In genomic region chr7:66477475-66477874, GRCm38 (mm10) we compare ENCODE assay signal across 12 mouse cellular contexts. TPM values are rescaled to one million over a fixed set of nuclear protein-coding genes. Genes with fewer than 3 reads are reported as not detected.
DNase-seq lines count a peak whose midpoint lies in the region; ATAC-seq and TF ChIP-seq lines count a peak whose summit lies in the region.
"Had no signal": no experiment of that assay in that cellular context is flagged by ENCODE, and none has a peak within 500 bp of the region (broad histone marks: within the 10 kb centered on the region; RNA-seq: fewer than 3 reads in every experiment).

No protein-coding gene starts in this region.

- H3K9me3 ChIP-seq in hindbrain, embryonic 11.5 days (ENCODE audit: control insufficient read depth, low read length): no peaks in the 10 kb centered on the region
- H3K9me3 ChIP-seq in hindbrain, embryonic 13.5 days: no peaks in the 10 kb centered on the region
- no peaks in the 10 kb centered on the region for H3K9me3 ChIP-seq in embryonic facial prominence, embryonic 14.5 days (ENCODE audit: control insufficient read depth, low read length)
- H3K9me3 ChIP-seq: limb, embryonic 15.5 days; neural tube, embryonic 12.5 days had no signal

- no peaks in the 10 kb centered on the region for H3K36me3 ChIP-seq in hindbrain, embryonic 11.5 days (ENCODE audit: control insufficient read depth, insufficient read depth, low read length)
- H3K36me3 ChIP-seq in hindbrain, embryonic 13.5 days: no peaks in the 10 kb centered on the region
- H3K36me3 ChIP-seq in embryonic facial prominence, embryonic 14.5 days (ENCODE audit: control insufficient read depth, insufficient read depth, low read length): no peaks in the 10 kb centered on the region
- H3K36me3 ChIP-seq in thymus, adult 2 months (ENCODE audit: control insufficient read depth, insufficient read depth, low read length): no peaks in the 10 kb centered on the region
- H3K36me3 ChIP-seq: limb, embryonic 15.5 days; neural tube, embryonic 12.5 days had no signal

- ATAC-seq in hindbrain, embryonic 11.5 days (ENCODE audit: low FRiP score): no peak
- no peak for ATAC-seq in hindbrain, embryonic 13.5 days (ENCODE audit: low FRiP score)
- ATAC-seq in embryonic facial prominence, embryonic 14.5 days (ENCODE audit: low read depth): no peak
- ATAC-seq: inflammation-experienced regulatory T-cells, adult 6 months had no signal

- TF ChIP-seq POLR2A in thymus, adult 2 months (IDR thresholded peaks at IDR 0.05; ENCODE audit: control insufficient read depth, extremely low read depth, insufficient read depth, low read length, poor library complexity): no peak

- TF ChIP-seq CTCF in thymus, adult 2 months (IDR thresholded peaks at IDR 0.05; ENCODE audit: borderline replicate concordance, control insufficient read depth, extremely low read depth, insufficient read depth, low read length, poor library complexity): no peak

- H3K27ac ChIP-seq in hindbrain, embryonic 11.5 days (ENCODE audit: low read depth, low read length): no peak overlapping the region
- H3K27ac ChIP-seq in hindbrain, embryonic 13.5 days: no peak overlapping the region
- no peak overlapping the region for H3K27ac ChIP-seq in embryonic facial prominence, embryonic 14.5 days (replicated peaks; ENCODE audit: low read depth, low read length)
- no peak overlapping the region for H3K27ac ChIP-seq in thymus, adult 2 months (ENCODE audit: control insufficient read depth, insufficient read depth, low read length)
- H3K27ac ChIP-seq: limb, embryonic 15.5 days; neural tube, embryonic 12.5 days had no signal

- peak; percentile 25 for DNase-seq in hindbrain, embryonic 11.5 days (ENCODE audit: low spot score)
- peak; percentile 28 for DNase-seq in urinary bladder, postnatal 14 days (ENCODE audit: low spot score)
- no peak for DNase-seq in urinary bladder, postnatal 10 days (ENCODE audit: low spot score)
- DNase-seq in embryonic facial prominence, embryonic 14.5 days (ENCODE audit: low spot score): peak; percentile 27
- no peak for DNase-seq in thymus, adult 2 months
- no peak for DNase-seq in thymus, postnatal 14 days
- no peak for DNase-seq in gastrocnemius, postnatal 36 days
- DNase-seq: cerebellum, adult 9-10 months had no signal

- no peaks in the 10 kb centered on the region for H3K4me1 ChIP-seq in hindbrain, embryonic 11.5 days (replicated peaks; ENCODE audit: control insufficient read depth, insufficient read depth, low read length)
- H3K4me1 ChIP-seq in hindbrain, embryonic 13.5 days (replicated peaks): no peaks in the 10 kb centered on the region
- H3K4me1 ChIP-seq in embryonic facial prominence, embryonic 14.5 days (ENCODE audit: control insufficient read depth, insufficient read depth, low read length): no peaks in the 10 kb centered on the region
- no peaks in the 10 kb centered on the region for H3K4me1 ChIP-seq in thymus, adult 2 months (replicated peaks; ENCODE audit: control insufficient read depth, insufficient read depth, low read length)

- no peak overlapping the region for H3K9ac ChIP-seq in hindbrain, embryonic 11.5 days (ENCODE audit: low read depth, low read length)
- H3K9ac ChIP-seq in hindbrain, embryonic 13.5 days: no peak overlapping the region
- H3K9ac ChIP-seq in embryonic facial prominence, embryonic 14.5 days (ENCODE audit: low read depth, low read length): no peak overlapping the region
- H3K9ac ChIP-seq: limb, embryonic 15.5 days; neural tube, embryonic 12.5 days had no signal

- no peak overlapping the region for H3K4me3 ChIP-seq in hindbrain, embryonic 11.5 days (ENCODE audit: low read depth, low read length)
- H3K4me3 ChIP-seq in hindbrain, embryonic 13.5 days: no peak overlapping the region
- H3K4me3 ChIP-seq in embryonic facial prominence, embryonic 14.5 days (ENCODE audit: low read depth, low read length): no peak overlapping the region
- H3K4me3 ChIP-seq in thymus, adult 2 months (ENCODE audit: control insufficient read depth, insufficient read depth, low read length): no peak overlapping the region
- H3K4me3 ChIP-seq: limb, embryonic 15.5 days; neural tube, embryonic 12.5 days had no signal

- 73% methylated on average over 5 of the region's 5 CpGs for WGBS in hindbrain, embryonic 11.5 days
- 74% methylated on average over 5 of the region's 5 CpGs for WGBS in hindbrain, embryonic 13.5 days
- WGBS in embryonic facial prominence, embryonic 14.5 days: 59% methylated on average over 5 of the region's 5 CpGs
- 37% methylated on average over 5 of the region's 5 CpGs for WGBS in thymus, adult 2 months

- no peaks in the 10 kb centered on the region for H3K27me3 ChIP-seq in hindbrain, embryonic 11.5 days (ENCODE audit: control insufficient read depth, insufficient read depth, low read length)
- H3K27me3 ChIP-seq in hindbrain, embryonic 13.5 days: no peaks in the 10 kb centered on the region
- H3K27me3 ChIP-seq in embryonic facial prominence, embryonic 14.5 days (replicated peaks; ENCODE audit: control insufficient read depth, insufficient read depth, low read length): no peaks in the 10 kb centered on the region
- no peaks in the 10 kb centered on the region for H3K27me3 ChIP-seq in thymus, adult 2 months (ENCODE audit: control insufficient read depth, insufficient read depth, low read length)
- H3K27me3 ChIP-seq: limb, embryonic 15.5 days; neural tube, embryonic 12.5 days had no signal

- intact Hi-C loops in gastrocnemius, postnatal 36 days (cut with DNase I): no loop called here

- no peak overlapping the region for H3K4me2 ChIP-seq in hindbrain, embryonic 11.5 days (replicated peaks; ENCODE audit: low read depth, low read length)
- no peak overlapping the region for H3K4me2 ChIP-seq in hindbrain, embryonic 13.5 days
- H3K4me2 ChIP-seq in embryonic facial prominence, embryonic 14.5 days (ENCODE audit: low read depth, low read length): no peak overlapping the region
- H3K4me2 ChIP-seq: limb, embryonic 15.5 days; neural tube, embryonic 12.5 days had no signal

RNA-seq across cellular contexts. Expression of gene Aldh1a3, which starts 50.2 kb away (rescaled TPM):
- 1.3 and 4.2 TPM in 2 replicates for polyA plus RNA-seq in hindbrain, embryonic 11.5 days (2014; fragmentation: Nextera tagmentation; extraction: Ambion mirVana)
- 2.1 and 3.2 TPM in 2 replicates for polyA plus RNA-seq in hindbrain, embryonic 13.5 days (2015; fragmentation: Nextera tagmentation; extraction: Ambion mirVana)
- polyA plus RNA-seq in embryonic facial prominence, embryonic 14.5 days (2014; fragmentation: Nextera tagmentation; extraction: Ambion mirVana): 29.6 and 30.1 TPM in 2 replicates
- 1.5 and 1.8 TPM in 2 replicates for polyA plus RNA-seq in thymus, adult 2 months (2012; rRNA removed)
- 1 to 10 TPM in 1 of 2 experiments, under 1 TPM in 1; 0.74 to 1.4 TPM for total RNA-seq in gastrocnemius, postnatal 36 days (2021)

Comparison
In these comparisons a context has a peak if more than half of its experiments do, and no peak if none do; other contexts are left out.
1. DNase-seq: peak in hindbrain, embryonic 11.5 days (single experiment), urinary bladder, postnatal 14 days (single experiment) and embryonic facial prominence, embryonic 14.5 days (single experiment); none in urinary bladder, postnatal 10 days (single experiment), thymus, adult 2 months (single experiment), thymus, postnatal 14 days (single experiment) and gastrocnemius, postnatal 36 days (0 of 2).